Comparison of ENCODE assay signal across 16 mouse cellular contexts in genomic region chr15:91445399-91445798, GRCm38 (mm10).
DNase-seq lines count a peak whose midpoint lies in the region; ATAC-seq and TF ChIP-seq lines count a peak whose summit lies in the region.
"Had no signal": no experiment of that assay in that cellular context is flagged by ENCODE, and none has a peak within 500 bp of the region (broad histone marks: within the 10 kb centered on the region; RNA-seq: fewer than 3 reads in every experiment).

No protein-coding gene starts in this region.

- H3K27me3 ChIP-seq in cerebellum, adult 2 months (ENCODE audit: control insufficient read depth, insufficient read depth, low read length) = no peaks in the 10 kb centered on the region
- H3K27me3 ChIP-seq in liver, embryonic 12.5 days (replicated peaks) = no peaks in the 10 kb centered on the region
- H3K27me3 ChIP-seq: embryonic facial prominence, embryonic 13.5 days; heart, embryonic 15.5 days; hindbrain, embryonic 12.5 days; intestine, embryonic 15.5 days; liver, embryonic 15.5 days had no signal

- H3K4me3 ChIP-seq in cerebellum, adult 2 months (replicated peaks; ENCODE audit: insufficient read depth, low read depth, low read length) = no peak overlapping the region
- H3K4me3 ChIP-seq in liver, embryonic 12.5 days = no peak overlapping the region
- H3K4me3 ChIP-seq: embryonic facial prominence, embryonic 13.5 days; heart, embryonic 15.5 days; hindbrain, embryonic 12.5 days; intestine, embryonic 15.5 days; liver, embryonic 15.5 days had no signal

- TF ChIP-seq CTCF in cerebellum, adult 2 months (IDR thresholded peaks at IDR 0.05; ENCODE audit: borderline replicate concordance, insufficient read depth, low read depth, low read length) = no peak

- no peak for TF ChIP-seq POLR2A in cerebellum, adult 2 months (IDR thresholded peaks at IDR 0.05; ENCODE audit: borderline replicate concordance, insufficient read depth, low read length)

- H3K4me2 ChIP-seq in liver, embryonic 12.5 days = no peak overlapping the region
- H3K4me2 ChIP-seq: embryonic facial prominence, embryonic 13.5 days; heart, embryonic 15.5 days; hindbrain, embryonic 12.5 days; intestine, embryonic 15.5 days; liver, embryonic 15.5 days; midbrain, embryonic 11.5 days had no signal

- H3K4me1 ChIP-seq in cerebellum, adult 2 months (ENCODE audit: control insufficient read depth, insufficient read depth, low read length) = peaks cover 20% of the 10 kb centered on the region
- no peaks in the 10 kb centered on the region for H3K4me1 ChIP-seq in liver, embryonic 12.5 days
- H3K4me1 ChIP-seq: embryonic facial prominence, embryonic 13.5 days; heart, embryonic 15.5 days; hindbrain, embryonic 12.5 days; intestine, embryonic 15.5 days; liver, embryonic 15.5 days had no signal

- no peak for ATAC-seq in liver, embryonic 12.5 days
- ATAC-seq: intestine, embryonic 15.5 days had no signal

- no peaks in the 10 kb centered on the region for H3K9me3 ChIP-seq in liver, embryonic 12.5 days (replicated peaks)
- H3K9me3 ChIP-seq: hindbrain, embryonic 12.5 days; intestine, embryonic 15.5 days; liver, embryonic 15.5 days had no signal

- no peak overlapping the region for H3K9ac ChIP-seq in liver, embryonic 12.5 days
- H3K9ac ChIP-seq: embryonic facial prominence, embryonic 13.5 days; heart, embryonic 15.5 days; hindbrain, embryonic 12.5 days; intestine, embryonic 15.5 days; liver, embryonic 15.5 days had no signal

- peak overlapping the region; percentile 61; the same call in 1 of the 2 replicates for H3K27ac ChIP-seq in cerebellum, adult 2 months (ENCODE audit: insufficient read depth, low read length)
- no peak overlapping the region for H3K27ac ChIP-seq in liver, embryonic 12.5 days
- H3K27ac ChIP-seq: embryonic facial prominence, embryonic 13.5 days; heart, embryonic 15.5 days; hindbrain, embryonic 12.5 days; intestine, embryonic 15.5 days; liver, embryonic 15.5 days had no signal

- H3K36me3 ChIP-seq in liver, embryonic 12.5 days = no peaks in the 10 kb centered on the region
- H3K36me3 ChIP-seq: embryonic facial prominence, embryonic 13.5 days; heart, embryonic 15.5 days; hindbrain, embryonic 12.5 days; intestine, embryonic 15.5 days; liver, embryonic 15.5 days had no signal

- WGBS in cerebellum, adult 2 months = 8% methylated on average over 6 of the region's 6 CpGs
- WGBS in liver, embryonic 12.5 days (ENCODE audit: insufficient replicate concordance) = 70% methylated on average over 6 of the region's 6 CpGs

- peak; percentile 20 to 48 for DNase-seq in layer of hippocampus, adult 18-20 months (ENCODE audit: low spot score in 2 of 2)
- DNase-seq in layer of hippocampus, postnatal 10 days (ENCODE audit: low spot score in 2 of 2) = no peak
- DNase-seq in cerebellum, adult 2 months = peak; percentile 64 to 83
- peak; percentile 56 for DNase-seq in layer of hippocampus, adult 9-11 months
- peak; percentile 42 to 47 for DNase-seq in right cerebral cortex, postnatal 10 days (ENCODE audit: low spot score in 2 of 2)
- DNase-seq in ovary, postnatal 10 days (ENCODE audit: low spot score) = no peak
- DNase-seq in gastrocnemius, adult 8-10 months (ENCODE audit: low spot score in 2 of 2) = no peak
- DNase-seq: heart, adult 18-20 months; kidney, postnatal 10 days had no signal

Comparison
In these comparisons a context has a peak if more than half of its experiments do, and no peak if none do; other contexts are left out.
1. DNase-seq: peak in layer of hippocampus, adult 18-20 months (2 of 2), cerebellum, adult 2 months (2 of 2), layer of hippocampus, adult 9-11 months (single experiment) and right cerebral cortex, postnatal 10 days (2 of 2); none in layer of hippocampus, postnatal 10 days (0 of 2), ovary, postnatal 10 days (single experiment) and gastrocnemius, adult 8-10 months (0 of 2).